Mouse (Mus musculus): ENCODE measurements around the gene Hist1h2ac.

GRCm38 (mm10) chr13:23702220-23702619 is 18.5 kb upstream of the Hist1h2ac start:
- TF ChIP-seq ZC3H11A (IDR thresholded peaks at IDR 0.05; ENCODE audit: borderline replicate concordance, low read depth, low read length) (no peak), ZNF384 (IDR thresholded peaks at IDR 0.05; ENCODE audit: low read depth, low read length) (no peak), MAFK (IDR thresholded peaks at IDR 0.05; ENCODE audit: insufficient read depth, low read depth, low read length) (no peak), HCFC1 (IDR thresholded peaks at IDR 0.05; ENCODE audit: borderline replicate concordance, insufficient read depth, low read length) (no peak)
